In genomic region chr11:78165761-78166109, GRCm38 (mm10) we compare ENCODE assay signal across 8 mouse cellular contexts. TPM values are rescaled to one million over a fixed set of nuclear protein-coding genes. Genes with fewer than 3 reads are reported as not detected.
A peak's percentile ranks its signal among the peaks of the same experiment; 100 is the strongest.
DNase-seq lines count a peak whose midpoint lies in the region; ATAC-seq lines count a peak whose summit lies in the region.

No protein-coding gene starts in this region.

- peak overlapping the region; percentile 84 for H3K4me3 ChIP-seq in neural tube, embryonic 11.5 days (ENCODE audit: low read depth, low read length)

- WGBS in neural tube, embryonic 11.5 days: 4% methylated on average over 16 of the region's 16 CpGs

- no peaks in the 10 kb centered on the region for H3K27me3 ChIP-seq in neural tube, embryonic 11.5 days (ENCODE audit: control insufficient read depth, insufficient read depth, low read length)

- H3K9ac ChIP-seq in neural tube, embryonic 11.5 days (ENCODE audit: low read length): peak overlapping the region; percentile 93

- ATAC-seq in neural tube, embryonic 11.5 days (ENCODE audit: insufficient read depth, low FRiP score, low TSS enrichment): no peak
- peak; percentile 42 for ATAC-seq in granulocyte monocyte progenitor cell, adult 5-6 weeks (replicated peaks; ENCODE audit: poor library complexity, severe bottlenecking)
- ATAC-seq in megakaryocyte, adult 5-6 weeks (ENCODE audit: poor library complexity, severe bottlenecking): peak; percentile 30

- H3K9me3 ChIP-seq in neural tube, embryonic 11.5 days (ENCODE audit: control insufficient read depth, low read length): no peaks in the 10 kb centered on the region

- H3K4me1 ChIP-seq in neural tube, embryonic 11.5 days (ENCODE audit: control insufficient read depth, insufficient read depth, low read length): peaks cover 28% of the 10 kb centered on the region

- peak overlapping the region; percentile 99; the same call in 1 of the 2 replicates for H3K27ac ChIP-seq in neural tube, embryonic 11.5 days (ENCODE audit: low read depth, low read length)

- H3K36me3 ChIP-seq in neural tube, embryonic 11.5 days (ENCODE audit: control insufficient read depth, insufficient read depth, low read length): peaks cover 13% of the 10 kb centered on the region

- H3K4me2 ChIP-seq in neural tube, embryonic 11.5 days (ENCODE audit: low read depth): peak overlapping the region; percentile 89

- DNase-seq in neural tube, embryonic 11.5 days (ENCODE audit: low spot score): no peak
- no peak for DNase-seq in neural tube, embryonic 10.5 days (ENCODE audit: extremely low spot score, low spot score)
- DNase-seq in cerebellum, adult 8-10 months: peak; percentile 51
- DNase-seq in kidney, postnatal 14 days: peak; percentile 88
- no peak for DNase-seq in spleen, postnatal 36 days (ENCODE audit: low spot score in 2 of 2)
- no peak for DNase-seq in retina, postnatal 1 day

RNA-seq across cellular contexts. Expression of gene Traf4, which starts 0.3 kb away (rescaled TPM):
- 109 and 124 TPM in 2 replicates for polyA plus RNA-seq in neural tube, embryonic 11.5 days (2014; fragmentation: Nextera tagmentation; extraction: Ambion mirVana)
- 4.9 and 7.3 TPM in 2 replicates for total RNA-seq in granulocyte monocyte progenitor cell, adult 5-6 weeks (2014; fragmentation: Nextera tagmentation)
- total RNA-seq in granulocyte monocyte progenitor cell, adult 5-6 weeks (2017): 2.8 and 3.6 TPM in 2 replicates
- 1.3 TPM in 2 replicates for total RNA-seq in megakaryocyte, adult 5-6 weeks (2015)
- 0.51 and 2.2 TPM in 2 replicates for total RNA-seq in megakaryocyte, adult 5-6 weeks (2017)

RNA-seq across cellular contexts. Expression of gene Nek8, which starts 10.7 kb away (rescaled TPM):
- polyA plus RNA-seq in neural tube, embryonic 11.5 days (2014; fragmentation: Nextera tagmentation; extraction: Ambion mirVana): 6.6 and 7.8 TPM in 2 replicates
- 3.5 and 14.4 TPM in 2 replicates for total RNA-seq in granulocyte monocyte progenitor cell, adult 5-6 weeks (2014; fragmentation: Nextera tagmentation)
- 5.8 and 6.1 TPM in 2 replicates for total RNA-seq in granulocyte monocyte progenitor cell, adult 5-6 weeks (2017)
- total RNA-seq in megakaryocyte, adult 5-6 weeks (2015): 2.4 and 8.6 TPM in 2 replicates
- 2.1 and 6.9 TPM in 2 replicates for total RNA-seq in megakaryocyte, adult 5-6 weeks (2017)

RNA-seq across cellular contexts. Expression of gene Tlcd1, which starts 10.8 kb away (rescaled TPM):
- 9.1 and 9.9 TPM in 2 replicates for polyA plus RNA-seq in neural tube, embryonic 11.5 days (2014; fragmentation: Nextera tagmentation; extraction: Ambion mirVana)
- total RNA-seq in granulocyte monocyte progenitor cell, adult 5-6 weeks (2014; fragmentation: Nextera tagmentation): 1.1 and 3.5 TPM in 2 replicates
- total RNA-seq in granulocyte monocyte progenitor cell, adult 5-6 weeks (2017): 2.9 and 4.1 TPM in 2 replicates
- total RNA-seq in megakaryocyte, adult 5-6 weeks (2015): 0.76 and 2.8 TPM in 2 replicates
- 1.0 and 1.3 TPM in 2 replicates for total RNA-seq in megakaryocyte, adult 5-6 weeks (2017)

RNA-seq across cellular contexts. Expression of gene Rpl23a, which starts 17.6 kb away (rescaled TPM):
- 1,230 and 1,275 TPM in 2 replicates for polyA plus RNA-seq in neural tube, embryonic 11.5 days (2014; fragmentation: Nextera tagmentation; extraction: Ambion mirVana)
- total RNA-seq in granulocyte monocyte progenitor cell, adult 5-6 weeks (2014; fragmentation: Nextera tagmentation): 5,451 and 5,560 TPM in 2 replicates
- 3,079 and 3,080 TPM in 2 replicates for total RNA-seq in granulocyte monocyte progenitor cell, adult 5-6 weeks (2017)
- total RNA-seq in megakaryocyte, adult 5-6 weeks (2015): 2,467 and 2,664 TPM in 2 replicates
- 2,641 and 2,675 TPM in 2 replicates for total RNA-seq in megakaryocyte, adult 5-6 weeks (2017)

RNA-seq across cellular contexts. Expression of gene Rab34, which starts 22.5 kb away (rescaled TPM):
- 75.3 and 82.7 TPM in 2 replicates for polyA plus RNA-seq in neural tube, embryonic 11.5 days (2014; fragmentation: Nextera tagmentation; extraction: Ambion mirVana)
- 6.1 and 7.2 TPM in 2 replicates for total RNA-seq in granulocyte monocyte progenitor cell, adult 5-6 weeks (2014; fragmentation: Nextera tagmentation)
- total RNA-seq in granulocyte monocyte progenitor cell, adult 5-6 weeks (2017): 1.5 and 3.6 TPM in 2 replicates
- total RNA-seq in megakaryocyte, adult 5-6 weeks (2015): not detected in 2 replicates
- 1.3 TPM in 1 of 2 replicates, not detected in the other for total RNA-seq in megakaryocyte, adult 5-6 weeks (2017)

Comparison
In these comparisons a context has a peak if more than half of its experiments do, and no peak if none do; other contexts are left out.
1. DNase-seq: peak in cerebellum, adult 8-10 months (single experiment) and kidney, postnatal 14 days (single experiment); none in neural tube, embryonic 11.5 days (single experiment), neural tube, embryonic 10.5 days (single experiment), spleen, postnatal 36 days (0 of 2) and retina, postnatal 1 day (single experiment).